Mouse (Mus musculus) cerebellum, adult 2 months (tissue): ENCODE results near the gene Mpped2.

Experiments
- CTCF ChIP-seq: fragments of 200-500 bp; IDR thresholded peaks from 2 replicates; pipeline ENCODE4 v1.5.1; 2011; ENCODE audit warnings: low read depth, mild to moderate bottlenecking, control low read depth, low read length, moderate library complexity, borderline replicate concordance; ENCODE audit not compliant: insufficient read depth
- POLR2A ChIP-seq: fragments of 200-500 bp; IDR thresholded peaks from 2 replicates; pipeline ENCODE4 v1.6.1; 2011; ENCODE audit warnings: low read length, control low read depth, borderline replicate concordance; ENCODE audit not compliant: insufficient read depth

DNA sequence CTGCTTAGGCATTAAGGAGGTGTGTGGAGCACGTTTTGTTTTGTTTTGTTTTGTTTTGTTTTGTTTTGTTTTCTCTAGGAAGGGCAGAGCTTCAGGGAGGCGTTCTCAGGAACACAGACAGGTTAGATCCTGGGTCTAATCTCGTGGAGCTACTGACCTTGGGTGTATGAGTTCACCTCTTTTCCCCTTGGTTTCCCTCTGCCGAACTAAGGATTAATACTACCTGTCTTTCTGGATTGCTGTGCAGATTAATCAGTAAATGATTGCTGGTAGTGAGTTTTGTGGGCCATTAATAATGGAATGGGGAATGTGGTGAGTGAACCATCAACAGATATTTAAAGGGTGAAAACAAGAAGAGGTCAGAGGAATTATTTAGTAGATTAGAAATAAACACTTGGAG, 53.8 kb downstream of the Mpped2 start:
- no peak for TF ChIP-seq CTCF
- TF ChIP-seq POLR2A = no peak
